Mouse (Mus musculus): ENCODE results near the gene Glra3.

Glra3 gene

DNA sequence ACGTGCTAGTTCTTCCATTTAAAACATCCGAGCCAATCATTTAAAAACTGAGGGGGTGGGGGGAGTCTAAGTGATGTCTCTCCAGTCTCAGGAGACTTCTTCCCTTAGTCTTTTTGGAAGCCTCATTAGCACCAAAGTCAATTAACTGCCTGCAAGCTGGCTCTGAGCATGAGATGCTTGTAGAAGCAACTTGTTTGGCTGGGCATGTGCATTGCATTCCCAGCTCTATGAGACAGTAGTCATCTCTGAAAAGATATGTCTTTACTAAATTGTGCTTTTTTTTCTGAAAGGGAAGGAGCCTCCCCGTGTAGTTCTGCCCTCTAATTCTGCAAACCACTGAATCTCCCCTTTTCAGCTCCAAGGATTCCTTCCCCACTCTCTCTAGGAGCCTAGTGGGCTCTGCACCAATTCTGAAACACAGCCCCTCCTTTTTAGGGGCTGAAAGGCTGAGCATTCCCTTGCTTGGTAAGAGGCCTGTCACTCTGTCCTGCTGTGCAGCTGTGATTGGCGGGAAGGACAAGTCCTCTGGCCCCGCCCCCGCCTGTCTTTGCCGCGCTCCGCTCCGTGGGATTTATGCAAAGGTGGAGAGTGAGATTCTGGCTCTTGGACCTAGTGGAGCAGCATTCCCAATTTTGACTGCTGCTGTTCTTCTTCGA is at the start of gene Glra3:
Gene Glra3, plus strand, starts transcription at position 591 of the 656 bp plus-strand sequence.
- peak; percentile 68 for DNase-seq (ENCODE audit: low spot score)

DNA sequence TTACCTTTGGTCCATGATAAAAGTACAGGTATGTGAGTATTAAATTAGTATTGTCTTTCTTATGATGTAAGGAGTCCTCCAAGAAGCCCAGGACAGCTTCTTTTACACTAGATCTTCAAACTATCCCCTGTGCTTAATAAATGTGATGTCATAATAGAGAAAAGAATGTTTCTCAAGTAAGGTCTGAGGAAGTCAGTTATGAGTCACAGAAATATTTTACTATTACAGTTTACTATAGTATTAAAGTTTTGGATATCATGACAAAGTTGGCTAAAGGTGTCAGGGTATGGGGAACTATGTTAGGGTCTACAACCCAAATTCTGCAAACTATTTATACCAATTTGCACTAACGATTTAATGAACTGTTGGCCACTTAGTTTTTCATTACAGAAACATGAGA is 33.4 kb upstream of the Glra3 start, which contains the start of gene Adam29:
Gene Adam29, minus strand, starts transcription at position 101 of the 400 bp plus-strand sequence.
- no peak for DNase-seq (ENCODE audit: low spot score)

DNA sequence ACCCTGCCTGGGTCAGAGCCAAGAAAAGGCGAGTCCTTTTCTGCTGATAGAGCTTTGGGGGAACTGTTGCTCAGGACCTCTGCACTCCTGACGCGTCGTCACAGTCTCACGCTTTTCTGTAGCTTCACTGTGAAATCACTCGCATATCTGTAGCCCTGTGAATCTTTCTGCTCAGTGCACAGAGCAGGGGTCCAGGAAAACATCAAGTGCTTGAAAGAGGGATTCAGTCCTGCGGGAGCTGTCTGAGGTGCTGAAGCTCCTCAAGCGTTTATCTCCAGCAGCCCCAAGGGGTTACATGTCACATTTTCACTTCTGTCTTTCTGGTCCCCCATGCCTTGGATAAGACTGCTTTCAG is 243 bp downstream of the Glra3 start:
- peak; percentile 85 for DNase-seq (ENCODE audit: low spot score)

DNA sequence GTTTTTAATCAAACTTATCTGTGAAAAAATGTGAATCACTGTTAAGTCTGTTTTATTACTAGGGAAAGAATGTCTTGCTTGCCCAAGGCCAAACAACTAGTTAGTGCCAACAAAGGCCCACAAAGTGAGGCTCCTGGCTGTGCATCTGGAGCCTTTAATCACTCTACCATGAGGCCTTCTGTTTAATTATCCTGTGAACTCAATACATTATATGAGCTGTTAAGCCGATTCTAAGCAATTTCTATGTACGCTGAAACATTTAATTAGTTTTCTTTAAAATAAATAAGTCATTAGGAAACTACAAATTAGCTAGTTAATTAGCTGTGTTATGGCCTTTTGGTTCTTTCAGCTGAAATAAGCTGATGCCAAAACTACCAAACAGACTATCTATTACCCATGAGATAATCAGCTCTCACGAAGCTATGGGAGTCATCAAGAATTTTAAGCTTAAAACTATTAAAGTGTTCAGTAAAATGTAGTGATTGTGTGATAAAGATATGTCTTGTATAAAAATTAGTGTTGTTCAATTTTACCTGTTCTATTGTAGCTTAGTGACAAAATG is 24.6 kb downstream of the Glra3 start:
- no peak for DNase-seq (ENCODE audit: low spot score)

DNA sequence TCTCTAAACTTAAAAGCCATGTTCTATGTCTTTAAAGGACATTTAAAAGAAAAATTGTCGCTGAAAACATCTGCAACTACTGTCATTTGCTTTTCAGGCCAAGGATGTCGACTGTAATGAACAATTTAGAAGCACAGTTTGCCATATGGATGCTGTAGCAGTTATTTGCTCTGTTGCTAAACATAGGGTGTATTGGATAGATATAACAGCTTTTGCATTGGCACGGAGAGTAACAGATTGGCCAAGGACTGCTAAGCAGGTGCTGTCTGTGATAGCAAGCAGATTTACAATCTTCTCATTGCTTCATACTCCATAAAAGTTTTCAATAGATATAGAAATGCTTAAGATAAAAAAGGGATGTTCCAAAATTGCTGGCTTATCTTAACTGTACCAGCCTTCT is 57.6 kb downstream of the Glra3 start:
- no peak for DNase-seq (ENCODE audit: low spot score)

DNA sequence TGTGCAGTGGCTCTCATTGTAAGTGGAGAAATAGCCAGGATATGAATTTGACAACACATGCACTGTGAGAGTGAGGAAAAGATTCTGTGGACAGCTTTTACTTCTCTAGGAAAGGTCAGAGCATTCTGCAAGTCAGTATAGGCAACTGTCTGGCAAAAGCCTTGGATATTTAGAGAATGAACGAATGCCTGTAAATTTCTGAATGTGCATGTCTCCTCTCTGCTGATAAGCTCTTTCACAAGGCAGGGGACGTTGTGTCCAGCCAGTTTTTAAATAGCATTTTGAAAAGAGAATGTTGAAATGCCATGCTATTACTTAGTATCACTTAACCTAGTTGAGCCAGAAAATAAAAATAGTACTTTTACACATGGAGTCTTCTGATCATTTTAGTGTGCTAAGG is 114.1 kb downstream of the Glra3 start:
- no peak for DNase-seq (ENCODE audit: low spot score)

DNA sequence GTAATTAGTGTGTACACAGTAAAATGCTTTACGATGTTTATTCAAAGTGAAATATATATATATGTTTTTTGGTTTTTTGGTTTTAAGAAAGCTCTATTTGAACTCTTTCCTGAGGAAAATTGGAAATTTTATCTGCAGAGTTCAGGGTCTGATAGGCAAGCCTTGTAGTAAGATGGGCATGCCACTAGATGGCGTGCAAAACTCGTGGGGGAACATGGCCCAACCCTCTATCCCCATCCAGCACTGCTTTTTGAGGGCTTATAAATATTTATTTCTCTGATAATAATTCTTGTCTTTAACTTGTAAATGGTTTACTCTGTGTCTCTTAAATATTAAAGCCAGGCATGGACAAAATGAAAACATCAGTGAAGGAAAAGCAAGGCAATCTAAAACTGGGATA is 122.8 kb downstream of the Glra3 start:
- DNase-seq (ENCODE audit: low spot score) = peak; percentile 56

DNA sequence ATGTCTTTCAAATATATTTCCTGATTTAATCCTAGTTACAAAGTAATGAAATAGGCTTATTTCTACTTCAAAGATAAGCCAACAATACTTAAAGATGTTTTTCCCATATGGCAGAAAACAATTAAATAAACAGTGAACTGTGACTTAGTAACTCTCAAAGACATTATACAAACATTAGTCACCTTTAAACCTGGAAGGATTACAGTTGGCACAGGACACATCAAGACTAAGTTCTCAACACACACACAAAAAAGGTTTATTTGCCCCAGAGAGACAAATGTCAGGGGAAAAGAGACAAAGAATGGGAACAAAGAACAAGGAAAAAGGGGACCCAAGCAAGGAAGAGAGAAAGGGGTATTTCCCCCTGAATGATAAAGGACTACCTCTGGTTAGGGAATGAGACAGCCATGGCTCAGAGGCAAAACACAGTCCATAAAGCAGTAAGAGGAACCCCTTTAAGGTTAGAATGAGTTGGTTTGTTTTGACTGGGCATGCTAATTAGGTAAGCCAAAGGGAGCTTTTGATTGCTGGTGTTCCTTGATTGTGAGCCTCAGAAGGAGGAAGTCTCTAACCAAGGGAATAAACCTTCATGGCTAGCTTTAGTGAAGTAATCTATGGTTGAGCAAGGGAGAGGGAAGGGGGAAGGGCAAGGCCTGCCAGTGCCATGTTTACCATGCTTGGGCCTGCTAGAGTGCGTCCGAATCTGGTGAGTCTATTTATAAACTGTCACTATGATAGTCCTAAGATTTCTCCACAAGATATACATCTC is 130.4 kb downstream of the Glra3 start:
- no peak for DNase-seq (ENCODE audit: low spot score)

DNA sequence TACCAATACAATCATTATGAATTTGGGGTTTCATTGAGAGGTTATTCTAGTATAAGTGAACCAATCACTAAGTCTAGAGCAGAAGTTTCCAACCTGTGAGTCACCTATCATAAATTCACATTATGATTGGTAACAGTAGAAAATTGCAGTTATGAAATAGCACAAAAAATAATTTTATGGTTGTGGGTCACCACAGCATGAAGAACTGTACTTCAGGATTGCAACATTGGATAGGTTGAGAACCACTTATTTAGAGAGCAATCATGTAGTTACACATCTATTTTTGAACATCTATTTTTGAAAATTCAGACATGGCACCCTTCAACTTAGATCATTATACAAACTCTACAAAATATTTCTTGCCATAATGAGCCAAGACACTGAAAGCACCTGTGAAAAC is 143.4 kb downstream of the Glra3 start:
- DNase-seq (ENCODE audit: low spot score) = no peak

DNA sequence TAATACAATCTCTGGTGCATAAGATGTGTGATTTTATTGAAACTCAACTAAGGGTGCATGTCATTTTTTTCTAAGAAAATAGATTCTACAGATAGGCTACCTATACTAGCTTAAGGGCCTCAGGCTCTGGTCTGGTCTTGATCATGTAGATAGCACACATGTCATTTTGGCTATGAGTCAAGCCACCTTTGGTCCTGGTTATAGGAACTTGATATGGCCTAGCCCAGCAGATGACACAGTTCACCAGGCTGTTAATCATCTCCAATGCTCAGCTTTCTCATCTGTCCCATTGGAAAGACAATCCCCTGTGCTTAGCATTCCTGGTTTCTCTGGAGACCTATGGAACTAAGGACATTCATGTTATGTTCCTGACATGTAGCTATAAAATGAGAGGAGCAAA is 154.1 kb downstream of the Glra3 start:
- no peak for DNase-seq (ENCODE audit: low spot score)

DNA sequence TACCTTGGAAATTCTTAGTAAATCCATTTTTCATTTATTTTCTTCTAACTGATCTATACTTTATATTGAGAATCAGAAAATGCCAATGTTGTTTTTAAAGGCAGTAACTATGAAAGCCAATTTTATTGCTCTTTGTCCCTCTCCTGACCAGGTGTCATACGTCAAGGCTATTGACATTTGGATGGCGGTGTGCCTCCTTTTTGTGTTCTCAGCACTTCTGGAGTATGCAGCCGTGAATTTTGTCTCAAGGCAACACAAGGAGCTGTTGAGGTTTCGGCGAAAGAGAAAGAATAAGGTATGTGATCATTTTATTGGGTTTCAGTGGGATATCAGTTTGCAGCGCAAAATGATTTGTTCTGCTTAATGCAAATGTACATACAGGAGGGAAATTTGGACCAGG is 170.0 kb downstream of the Glra3 start:
- DNase-seq (ENCODE audit: low spot score) = no peak

DNA sequence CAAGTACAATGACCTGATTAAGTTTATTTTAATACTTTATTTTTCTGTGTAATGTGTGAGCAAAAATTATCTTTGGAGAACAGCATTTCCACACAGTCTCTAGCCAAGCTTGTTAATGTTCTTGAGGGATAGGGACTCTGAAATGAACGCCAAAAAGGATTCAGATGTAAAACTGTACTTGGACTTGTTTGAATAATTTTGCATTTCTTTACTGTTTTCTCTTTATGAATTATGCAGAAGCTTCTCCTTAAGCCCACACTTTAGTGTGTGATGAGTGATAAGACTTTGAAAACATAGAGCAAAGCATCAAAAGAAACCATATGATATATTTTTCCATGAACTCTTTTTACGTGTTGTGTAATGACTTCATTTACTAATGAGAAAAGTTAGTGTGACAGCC is 189.1 kb downstream of the Glra3 start:
- DNase-seq (ENCODE audit: low spot score) = no peak

DNA sequence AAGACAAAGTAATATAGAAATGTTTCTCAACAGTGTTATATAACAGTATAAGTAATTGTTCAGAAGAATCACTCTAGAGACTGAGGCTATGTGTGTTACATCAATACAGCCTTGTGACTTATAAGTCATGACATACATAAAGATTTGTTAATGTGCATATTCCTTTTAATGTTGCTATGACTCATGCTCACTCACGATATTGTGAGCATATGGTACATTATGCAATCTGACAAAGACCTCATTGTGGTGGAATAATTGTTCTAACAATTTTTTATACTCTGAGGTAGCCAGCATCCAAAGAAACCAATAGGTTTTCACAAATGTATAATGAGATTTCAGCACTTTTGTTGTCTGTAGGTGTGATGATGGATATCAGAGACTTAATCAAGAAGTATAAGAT is 210.4 kb downstream of the Glra3 start:
- DNase-seq (ENCODE audit: low spot score) = no peak

DNA sequence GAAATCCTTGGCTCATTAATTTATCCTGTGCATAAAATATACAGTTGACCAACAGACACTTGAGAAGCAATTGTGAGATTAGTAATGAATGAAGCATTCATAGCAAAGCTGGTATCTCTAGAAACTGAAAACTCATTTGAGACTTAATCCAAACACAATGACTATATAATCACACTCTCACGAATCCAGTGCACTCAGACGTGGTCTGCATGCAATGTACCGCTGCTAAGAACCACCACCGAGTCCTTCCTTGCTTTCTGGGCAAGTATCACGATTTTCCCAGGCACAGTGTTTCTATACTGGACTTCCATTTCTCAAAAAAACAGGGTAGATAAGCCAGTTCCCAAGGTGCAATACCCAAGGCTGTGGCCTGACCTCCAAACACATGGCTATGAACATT is 211.3 kb downstream of the Glra3 start:
- DNase-seq (ENCODE audit: low spot score) = no peak

DNA sequence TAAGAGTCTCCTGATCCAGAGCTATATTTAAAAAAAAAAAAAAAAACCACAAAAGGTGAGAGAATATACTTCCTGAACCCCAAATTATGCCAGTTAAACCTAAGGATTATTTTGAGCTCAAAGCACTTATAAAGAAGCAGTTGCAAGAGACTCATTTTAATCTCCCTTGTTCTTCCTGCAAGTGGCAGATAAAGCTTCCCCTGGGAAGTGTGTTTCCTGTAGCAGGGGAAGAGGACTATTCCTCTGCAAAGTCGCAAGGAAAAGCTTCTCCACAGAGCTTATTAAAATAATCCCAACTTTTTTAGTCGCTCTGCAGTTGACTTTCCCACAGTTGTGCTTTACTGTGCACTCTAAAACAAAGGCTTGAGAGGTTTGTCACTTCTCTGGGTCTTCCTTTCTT is 218.7 kb downstream of the Glra3 start:
- DNase-seq (ENCODE audit: low spot score) = no peak

Data from embryo, embryonic 10.5 days (tissue).